Mouse (Mus musculus): ENCODE measurements at regions not wholly inside any gene's neighbourhood (a gene's known extent, or its start where the extent isn't known, plus 50 kb on each side); places are given as distances from the start of the nearest gene placed in this dataset.

- no peak for DNase-seq (ENCODE audit: low spot score in 2 of 2)
Measured at GRCm38 (mm10) chr4:137160526-137160925, 111.9 kb upstream of the Zbtb40 start.

DNA sequence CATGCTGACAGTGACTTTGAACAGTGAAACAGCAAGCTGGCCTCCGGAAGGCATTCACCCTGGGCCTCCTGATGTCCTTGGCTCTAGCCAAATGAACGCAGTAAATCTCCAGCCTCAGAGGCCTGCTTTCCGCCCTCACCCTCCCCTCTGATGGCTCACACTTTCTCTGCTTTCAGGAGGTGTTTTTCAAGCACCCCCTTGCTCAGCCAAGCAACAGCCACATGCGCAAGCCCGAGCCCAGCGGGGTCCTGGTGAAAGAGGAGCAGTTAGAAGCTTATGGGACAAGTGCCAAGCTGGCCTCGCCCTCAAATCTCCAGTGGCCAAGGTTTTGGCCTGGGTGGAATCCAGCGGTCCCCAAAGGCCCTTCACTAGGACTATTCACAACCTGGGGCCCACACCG, 109.6 kb upstream of the Zbtb40 start:
- no peak for DNase-seq (ENCODE audit: low spot score in 2 of 2)

- DNase-seq (ENCODE audit: low spot score in 2 of 2): no peak
Measured at GRCm38 (mm10) chr4:137156441-137157105, 108.0 kb upstream of the Zbtb40 start.

- no peak for DNase-seq (ENCODE audit: low spot score in 2 of 2)
Measured at GRCm38 (mm10) chr4:137148756-137149155, 100.2 kb upstream of the Zbtb40 start.

DNA sequence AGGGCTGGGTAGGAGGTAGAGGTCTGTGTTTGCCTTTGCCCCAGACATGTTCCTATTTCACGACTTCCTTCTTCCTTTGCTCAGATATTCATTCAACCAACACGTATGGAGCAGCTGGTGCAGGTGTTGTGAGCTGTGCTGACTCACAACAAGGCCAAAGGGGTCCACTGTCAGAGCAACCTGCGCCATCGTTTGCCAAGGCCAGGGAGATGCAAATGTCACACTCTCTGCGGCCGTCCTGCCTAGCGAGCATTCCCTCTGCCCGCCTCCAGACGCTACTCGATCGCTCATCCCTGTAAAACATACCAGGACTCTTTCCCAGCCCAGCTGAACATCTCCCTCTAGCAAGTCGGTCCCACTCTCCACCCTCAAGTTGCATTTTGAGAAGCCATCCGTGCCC, 99.2 kb upstream of the Zbtb40 start:
- no peak for DNase-seq (ENCODE audit: low spot score in 2 of 2)

DNA sequence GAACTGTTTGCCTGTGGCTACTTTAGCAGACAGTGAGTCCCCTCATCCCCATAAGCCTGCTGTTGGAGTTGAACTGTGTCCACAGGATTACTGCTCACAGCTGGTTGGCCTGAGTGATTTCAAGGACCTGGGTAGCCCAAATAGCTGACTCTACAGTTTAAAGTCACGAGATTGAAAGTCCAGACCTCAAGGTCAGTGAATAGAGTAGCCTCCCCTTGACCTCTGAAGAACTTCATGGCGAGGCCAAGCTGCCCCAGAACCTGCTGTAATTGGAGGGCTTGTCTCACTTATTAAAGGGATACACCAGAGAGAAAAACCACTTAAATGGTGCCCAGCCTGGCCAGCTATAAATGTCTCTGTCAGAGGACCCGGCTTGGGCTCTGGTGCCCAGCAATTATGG, 97.7 kb upstream of the Zbtb40 start:
- no peak for DNase-seq (ENCODE audit: low spot score in 2 of 2)

GRCm38 (mm10) chr4:137142316-137142715, 93.7 kb upstream of the Zbtb40 start:
- no peak for DNase-seq (ENCODE audit: low spot score in 2 of 2)

GRCm38 (mm10) chr4:137139051-137139705, 90.6 kb upstream of the Zbtb40 start:
- no peak for DNase-seq (ENCODE audit: low spot score in 2 of 2)

DNA sequence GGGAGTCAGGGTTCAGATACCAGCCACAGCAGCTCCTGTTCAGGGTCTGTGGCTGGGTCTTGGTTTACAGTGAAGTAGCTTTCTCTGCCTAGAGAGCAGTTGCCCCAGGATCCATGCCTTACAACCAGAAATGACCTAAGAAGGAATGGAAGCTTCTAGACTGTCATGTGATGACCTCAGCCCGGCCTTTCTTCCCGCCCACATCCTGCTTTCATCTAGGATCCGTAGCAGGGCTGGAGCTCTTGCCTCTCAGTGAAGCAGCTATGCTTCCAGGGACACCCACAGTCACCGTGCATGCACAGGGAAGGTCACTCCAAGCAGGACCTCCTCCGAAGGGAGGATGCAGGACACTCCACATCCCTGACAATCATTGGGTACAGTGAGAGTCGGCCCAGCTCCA, 89.5 kb upstream of the Zbtb40 start:
- no peak for DNase-seq (ENCODE audit: low spot score in 2 of 2)

DNA sequence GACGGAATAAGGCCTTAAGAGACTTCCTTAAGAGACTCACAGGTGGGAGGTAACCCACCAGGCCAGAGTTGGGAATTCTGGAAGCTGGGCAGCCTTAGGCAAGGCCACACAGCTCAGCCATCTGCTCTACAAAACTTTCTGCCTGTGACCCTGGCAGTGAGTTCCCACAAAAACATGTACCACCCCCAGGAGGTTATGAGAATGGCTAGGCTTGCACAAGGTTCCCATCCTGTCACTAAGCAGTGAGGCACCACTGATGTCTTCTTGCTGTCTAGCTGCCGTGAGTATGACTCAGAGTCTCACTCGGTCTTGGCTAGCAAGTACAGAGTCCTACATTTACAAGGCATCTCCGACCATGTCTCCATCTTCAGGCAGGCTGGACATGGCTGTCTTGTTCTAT, 87.7 kb upstream of the Zbtb40 start:
- DNase-seq (ENCODE audit: low spot score in 2 of 2): no peak

DNA sequence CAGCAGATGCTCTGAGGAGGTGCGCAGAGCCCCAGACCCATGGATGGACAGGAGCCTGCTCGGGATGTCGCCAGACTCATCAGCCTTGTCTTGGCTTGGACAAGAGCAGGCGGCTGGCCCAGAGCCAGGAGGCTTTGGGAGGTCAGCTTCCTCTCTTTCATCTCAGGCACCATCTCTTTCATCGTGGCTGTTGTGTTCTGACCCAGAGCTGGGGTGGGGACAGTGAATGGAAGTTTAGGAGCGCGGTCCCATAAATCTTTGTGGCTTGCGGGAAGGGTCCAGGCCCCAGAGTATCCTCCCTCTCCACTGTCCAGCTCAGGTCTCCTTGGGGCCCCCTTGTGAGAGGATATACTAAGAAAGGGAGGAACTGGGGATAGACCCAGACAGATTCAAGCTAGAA, 87.2 kb upstream of the Zbtb40 start:
- DNase-seq (ENCODE audit: low spot score in 2 of 2): no peak

DNA sequence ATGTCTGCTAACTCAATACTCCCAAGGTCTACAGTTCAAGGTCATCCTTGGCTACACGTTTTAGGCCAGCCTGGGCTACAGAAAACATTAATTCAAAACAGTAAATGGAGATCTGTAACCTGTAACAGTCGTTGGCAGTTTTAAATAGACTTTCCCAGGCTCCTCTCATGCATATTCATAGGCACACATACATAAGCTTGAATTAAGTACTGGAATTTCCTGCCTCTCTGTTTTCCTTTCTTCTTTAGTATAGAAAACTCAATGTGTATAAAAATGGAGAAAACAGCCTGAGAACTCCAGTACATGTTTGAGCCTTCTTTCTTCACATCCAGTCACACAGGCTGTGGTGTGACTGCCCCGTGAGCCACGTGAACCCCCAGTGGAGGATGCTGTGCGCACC, 86.0 kb upstream of the Zbtb40 start:
- no peak for DNase-seq (ENCODE audit: low spot score in 2 of 2)

DNA sequence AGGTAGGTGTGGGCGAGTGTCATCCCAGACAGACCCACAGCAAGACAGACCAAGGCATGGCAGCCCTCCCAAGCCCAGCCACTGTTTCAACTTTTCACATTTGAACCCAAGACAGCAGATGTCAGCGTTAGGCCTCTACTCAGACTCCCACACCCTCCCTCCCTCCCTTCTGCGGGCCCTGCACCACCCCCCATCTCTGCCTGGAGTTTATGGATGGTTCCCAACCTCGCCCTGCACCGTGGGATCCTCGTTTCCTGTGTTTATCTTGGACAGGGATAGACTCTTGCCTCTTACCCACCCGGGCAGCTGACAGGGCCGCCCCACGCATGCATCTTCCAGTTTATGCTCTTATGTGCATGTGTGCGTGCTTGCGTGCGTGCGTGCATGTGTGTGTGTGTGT, 85.2 kb upstream of the Zbtb40 start:
- no peak for DNase-seq (ENCODE audit: low spot score in 2 of 2)

DNA sequence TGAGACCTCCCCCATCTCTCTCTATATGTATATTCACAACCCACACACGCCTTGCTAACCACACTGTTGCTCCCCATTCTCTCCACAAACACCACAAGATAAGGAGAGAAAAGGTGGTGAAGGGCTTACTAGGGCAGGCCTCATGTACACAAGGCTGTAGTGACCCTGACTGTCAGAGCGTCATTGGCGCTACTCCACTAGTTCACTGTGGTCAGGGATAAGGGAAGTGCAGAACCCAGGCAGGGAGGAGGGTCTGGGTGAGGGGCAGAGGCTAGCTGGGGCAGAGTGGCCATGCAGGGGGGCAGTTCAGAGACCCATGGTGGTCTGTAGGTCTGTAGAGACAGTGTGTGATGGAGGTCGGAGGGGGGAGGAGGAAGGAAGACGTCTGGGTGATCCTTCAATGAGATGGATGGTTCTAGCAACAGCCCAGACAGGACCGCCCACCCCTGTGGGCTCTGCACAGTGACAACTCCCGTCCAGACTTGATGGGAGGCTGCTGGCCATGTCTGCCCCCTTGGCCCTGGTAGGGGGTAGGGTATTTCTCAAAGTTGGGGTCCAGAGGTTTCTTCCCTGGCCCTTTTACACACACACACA, 82.1 kb upstream of the Zbtb40 start:
- no peak for DNase-seq (ENCODE audit: low spot score in 2 of 2)

DNA sequence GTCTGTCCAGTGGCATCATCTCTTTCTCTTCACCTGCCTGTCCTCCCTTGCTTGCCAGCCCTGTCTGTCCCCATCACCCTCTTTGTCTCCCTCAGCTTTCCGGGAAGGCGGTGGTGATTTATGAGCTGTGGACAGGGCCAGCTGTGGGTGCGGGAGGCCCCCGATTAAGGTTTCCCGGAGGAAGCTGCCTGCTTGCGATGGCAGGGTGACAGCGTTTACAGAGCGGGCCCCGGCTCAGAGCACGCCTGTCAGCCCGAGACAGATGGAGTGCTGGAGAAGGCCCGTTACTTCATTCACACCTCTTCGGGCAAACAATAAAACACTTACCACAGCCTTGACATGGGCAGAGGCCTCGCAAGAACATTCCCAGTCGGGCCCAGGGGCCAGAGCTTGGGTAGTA, 79.6 kb upstream of the Zbtb40 start:
- DNase-seq (ENCODE audit: low spot score in 2 of 2): no peak

GRCm38 (mm10) chr4:137121684-137122083, 73.1 kb upstream of the Zbtb40 start:
- DNase-seq (ENCODE audit: low spot score in 2 of 2): no peak

GRCm38 (mm10) chr4:137120597-137120996, 72.0 kb upstream of the Zbtb40 start:
- no peak for DNase-seq (ENCODE audit: low spot score in 2 of 2)

DNA sequence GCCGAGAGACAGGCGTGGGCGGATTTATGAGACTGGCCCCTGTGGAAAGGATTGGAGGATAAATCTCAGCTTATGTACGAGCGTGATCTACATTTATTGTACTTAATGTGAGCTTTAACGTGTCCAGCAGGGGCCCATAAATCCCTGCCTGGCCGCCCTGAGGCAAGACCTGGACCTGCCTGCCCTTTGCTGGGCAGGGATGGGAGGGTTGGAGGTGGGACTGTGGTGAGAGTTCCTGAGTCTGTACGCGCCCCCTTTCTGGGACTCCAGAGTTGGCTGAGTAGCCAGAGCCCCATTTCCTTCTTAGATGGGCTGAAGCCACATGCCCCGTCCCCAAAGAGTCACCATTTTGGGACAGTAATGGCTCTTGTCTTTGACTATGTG, 69.7 kb upstream of the Zbtb40 start:
- no peak for DNase-seq (ENCODE audit: low spot score in 2 of 2)

DNA sequence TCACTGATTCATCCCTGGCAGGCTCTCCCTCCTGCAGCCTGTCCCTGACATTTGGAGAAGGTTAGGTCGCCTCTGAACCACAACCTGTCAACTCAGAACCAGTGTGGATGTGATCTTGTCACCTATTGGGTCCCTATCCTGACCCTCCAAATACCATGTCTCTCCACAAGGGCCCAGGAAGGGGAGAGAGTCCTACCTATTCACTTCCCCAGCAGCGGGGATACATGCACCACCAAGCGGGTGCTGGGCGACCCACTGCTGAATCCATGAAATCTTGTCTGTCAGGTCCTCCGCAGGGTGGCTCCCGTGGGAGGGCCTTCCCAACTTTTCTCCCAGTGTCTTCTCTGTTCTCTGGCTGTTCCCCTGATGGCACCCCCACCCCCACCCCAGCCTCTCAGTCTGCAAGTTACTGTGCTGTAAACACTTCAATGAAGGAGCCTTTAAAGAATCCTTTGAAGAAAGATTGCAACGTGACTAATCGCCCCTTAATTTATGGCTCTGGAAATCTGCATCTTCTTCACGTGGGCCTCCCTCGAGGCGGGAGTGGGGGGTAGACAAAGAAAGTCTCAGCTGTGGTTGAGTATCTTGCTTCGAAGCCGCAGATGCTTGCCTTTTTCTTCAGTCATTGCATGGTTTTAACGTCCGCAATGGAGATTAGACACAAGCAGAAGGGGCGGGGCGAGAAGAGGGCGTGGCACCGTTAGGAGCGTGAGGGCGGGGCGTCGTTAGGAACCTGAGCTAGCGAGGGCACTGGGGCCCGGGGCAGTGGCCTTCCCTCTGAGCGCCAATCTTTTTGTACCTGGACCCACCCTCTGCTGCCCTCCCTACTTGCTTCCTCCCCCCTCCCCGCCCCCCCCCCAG, 69.1 kb upstream of the Zbtb40 start:
- peak in 1 of 2 experiments; percentile 24 for DNase-seq (ENCODE audit: low spot score in 2 of 2)

- no peak for DNase-seq (ENCODE audit: low spot score in 2 of 2)
Measured at GRCm38 (mm10) chr4:137115062-137115461, 66.5 kb upstream of the Zbtb40 start.

- DNase-seq (ENCODE audit: low spot score in 2 of 2): no peak
Measured at GRCm38 (mm10) chr4:137110276-137110675, 61.7 kb upstream of the Zbtb40 start.

GRCm38 (mm10) chr4:137104447-137105044, 55.9 kb upstream of the Zbtb40 start:
- no peak for DNase-seq (ENCODE audit: low spot score in 2 of 2)
